Mouse (Mus musculus) cortical plate, adult 2 months (tissue): ENCODE measurements around the gene Pde10a.

ENCODE experiments used
- CTCF ChIP-seq: fragments of 200-500 bp; IDR thresholded peaks from 2 replicates; pipeline ENCODE4 v1.5.1; 2011; ENCODE audit warnings: mild to moderate bottlenecking, control low read depth, low read length; ENCODE audit not compliant: insufficient read depth; ENCODE audit errors: extremely low read depth
- POLR2A ChIP-seq: fragments of 200-500 bp; IDR thresholded peaks from 2 replicates; pipeline ENCODE4 v1.6.1; 2011; ENCODE audit warnings: mild to moderate bottlenecking, low read length, control low read depth; ENCODE audit not compliant: insufficient read depth; ENCODE audit errors: extremely low read depth

DNA sequence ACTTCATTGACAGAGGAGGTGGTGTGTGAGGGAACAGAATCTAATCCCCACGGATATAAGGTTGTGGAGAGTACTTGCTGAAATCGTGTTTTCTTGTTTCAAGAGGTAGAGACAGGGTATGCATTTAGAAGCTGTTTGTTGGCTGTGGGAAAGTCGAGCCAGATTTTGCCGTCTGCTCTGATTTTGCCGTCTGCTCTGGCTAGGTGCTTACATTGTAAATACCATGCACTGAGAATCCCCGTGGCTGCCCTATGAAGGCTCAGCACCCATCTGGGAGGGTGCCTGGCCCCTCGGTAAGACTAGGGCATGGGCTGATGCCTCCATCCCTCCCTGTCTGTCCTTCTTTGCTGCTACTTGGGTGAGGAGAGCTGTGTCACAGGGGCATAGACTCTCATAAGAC, 298.4 kb downstream of the Pde10a start:
- no peak for TF ChIP-seq CTCF
- TF ChIP-seq POLR2A: no peak
